Mouse (Mus musculus) testis, adult 2 months (tissue): Measurements from ENCODE around the gene Rab40c.

Source experiments
- CTCF ChIP-seq: fragments of 200-500 bp; IDR thresholded peaks from 2 replicates; pipeline ENCODE4 v1.5.1; 2012; ENCODE audit warnings: low read depth, mild to moderate bottlenecking, inconsistent platforms, low read length, moderate library complexity; ENCODE audit not compliant: control insufficient read depth, insufficient read depth, insufficient replicate concordance
- POLR2A ChIP-seq: fragments of 200-500 bp; IDR thresholded peaks from 2 replicates; pipeline ENCODE4 v1.6.1; 2012; ENCODE audit warnings: low read depth, mild to moderate bottlenecking, inconsistent platforms, low read length, moderate library complexity; ENCODE audit not compliant: control insufficient read depth

DNA sequence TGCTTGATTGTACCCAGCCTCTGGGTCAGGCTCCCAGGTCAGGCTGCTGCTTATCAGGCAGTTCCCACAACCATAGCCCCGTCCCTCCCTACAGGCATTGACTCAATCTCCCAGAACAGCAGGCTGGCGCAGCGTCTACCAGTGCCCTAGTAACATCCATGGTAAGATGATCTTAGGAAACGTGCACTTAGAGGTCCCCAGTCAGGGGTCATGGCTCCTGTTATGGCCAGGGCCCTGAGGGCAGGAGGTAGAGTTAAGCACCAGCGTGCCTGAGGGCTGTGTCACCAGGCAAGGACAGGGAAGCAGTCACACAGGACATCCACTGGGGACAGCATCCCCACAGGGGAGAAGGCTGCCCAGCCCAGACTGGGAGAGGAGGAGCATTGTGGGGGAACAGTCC is 37.2 kb downstream of the Rab40c start:
- TF ChIP-seq CTCF (no peak), POLR2A (no peak)
